Mouse (Mus musculus): Measurements from ENCODE around the gene Cdk6. TPM values are rescaled to one million over a fixed set of nuclear protein-coding genes. Genes with fewer than 3 reads are reported as not detected.

The Cdk6 gene
- total and polyA plus RNA-seq, 3 experiments = 40.4 to 171 (median 50.8) TPM

GRCm38 (mm10) chr5:3501564-3502001 lies 160.3 kb downstream of the Cdk6 start (continued):
- no peak for TF ChIP-seq MXI1 (IDR thresholded peaks at IDR 0.05; ENCODE audit: low read depth, low read length)
- peak; percentile 97 for TF ChIP-seq ETS1 (conservative IDR thresholded peaks at IDR 0.05; ENCODE audit: low read depth, low read length)
- TF ChIP-seq MYC (IDR thresholded peaks at IDR 0.05; ENCODE audit: low read depth, low read length) = peak; percentile 77
- 0 out of 2 replicates have a peak, but pooled peaks have one; percentile 24 for TF ChIP-seq POLR2A (IDR thresholded peaks at IDR 0.05; ENCODE audit: low read depth, low read length)
- peak; percentile 85 for TF ChIP-seq IRF4 (IDR thresholded peaks at IDR 0.05; ENCODE audit: low read depth, low read length)
- TF ChIP-seq RAD21 (IDR thresholded peaks at IDR 0.05; ENCODE audit: low read depth, low read length) = no peak; the same call in none of the 2 replicates
- peak; percentile 88 for TF ChIP-seq JUN (IDR thresholded peaks at IDR 0.05; ENCODE audit: insufficient read depth, low read depth, low read length)
- TF ChIP-seq UBTF (IDR thresholded peaks at IDR 0.05; ENCODE audit: low read depth, low read length) = no peak
- TF ChIP-seq E2F4 (IDR thresholded peaks at IDR 0.05; ENCODE audit: insufficient replicate concordance, low read depth, low read length) = no peak
- peak; percentile 45; the same call in 1 of the 2 replicates for TF ChIP-seq SIN3A (IDR thresholded peaks at IDR 0.05; ENCODE audit: low read length)
- 0 out of 2 replicates have a peak, but pooled peaks have one; percentile 51 for TF ChIP-seq KAT2A (IDR thresholded peaks at IDR 0.05; ENCODE audit: insufficient replicate concordance, low read length)
- peak; percentile 82; the same call in 1 of the 2 replicates for TF ChIP-seq TCF12 (IDR thresholded peaks at IDR 0.05; ENCODE audit: low read depth, low read length)
- TF ChIP-seq CTCF (conservative IDR thresholded peaks at IDR 0.05 in 1 of 2, IDR thresholded peaks at IDR 0.05 in 1 of 2; ENCODE audit: low read depth in 2 of 2, low read length in 2 of 2) = no peak

GRCm38 (mm10) chr5:3502610-3503350 lies 161.5 kb downstream of the Cdk6 start:
- Histone ChIP-seq H3K36me3 (replicated peaks in 1 of 2; ENCODE audit: control insufficient read depth in 1 of 2, insufficient read depth in 1 of 2, low read length in 1 of 2) (peaks cover 5 to 32% of the 10 kb centered on the region in 2 experiments), H3K9me3 (replicated peaks; ENCODE audit: low read length) (peaks cover 3% of the 10 kb centered on the region), H3K4me3 (replicated peaks in 1 of 3; ENCODE audit: low read depth in 2 of 3, low read length in 2 of 3, poor library complexity in 1 of 3) (peak overlapping the region in 1 of 3 experiments; percentile 52), H3K27me3 (replicated peaks) (no peaks in the 10 kb centered on the region), H3K9ac (ENCODE audit: insufficient read depth, low read depth) (peak overlapping the region; percentile 90), H3K27ac (ENCODE audit: insufficient read depth, low read depth) (peak overlapping the region; percentile 99), H3K4me1 (ENCODE audit: control insufficient read depth in 1 of 2, insufficient read depth in 2 of 2) (peaks cover 35 to 97% of the 10 kb centered on the region in 2 experiments), H3K4me2 (ENCODE audit: insufficient read depth, low read depth, poor library complexity, severe bottlenecking) (peak overlapping the region; percentile 85), H3K79me2 (replicated peaks; ENCODE audit: control insufficient read depth, extremely low read depth, insufficient read depth, poor library complexity, severe bottlenecking) (peaks cover 73% of the 10 kb centered on the region)
- peak; percentile 83 for DNase-seq (ENCODE audit: extremely low read depth)
- dilution Hi-C loops (cut with MboI; ENCODE audit: extremely low pct_ligation_motif_present, extremely low pct_unique_long_range_greater_than_20kb, low sequenced_read_pairs) = no loop called here
- in situ Hi-C loops (cut with MboI; ENCODE audit: low pct_ligation_motif_present, low pct_unique_long_range_greater_than_20kb, low sequenced_read_pairs) = no loop called here
- no peak for TF ChIP-seq ZKSCAN1 (IDR thresholded peaks at IDR 0.05; ENCODE audit: borderline replicate concordance, low read depth, low read length)
- TF ChIP-seq EP300 (IDR thresholded peaks at IDR 0.05; ENCODE audit: low read length) = peak; percentile 63
- TF ChIP-seq TBP (conservative IDR thresholded peaks at IDR 0.05; ENCODE audit: low read depth, low read length) = 0 out of 2 replicates have a peak, but pooled peaks have one; percentile 40
- TF ChIP-seq ETS1 (conservative IDR thresholded peaks at IDR 0.05; ENCODE audit: low read depth, low read length) = peak; percentile 82
- TF ChIP-seq NELFE (IDR thresholded peaks at IDR 0.05; ENCODE audit: low read depth, low read length) = no peak
- no peak for TF ChIP-seq USF1 (IDR thresholded peaks at IDR 0.05; ENCODE audit: low read depth, low read length)
- TF ChIP-seq MAX (IDR thresholded peaks at IDR 0.05; ENCODE audit: low read length) = peak; percentile 45
- no peak for TF ChIP-seq TCF12 (IDR thresholded peaks at IDR 0.05; ENCODE audit: low read depth, low read length)
- TF ChIP-seq BHLHE40 (IDR thresholded peaks at IDR 0.05; ENCODE audit: low read depth, low read length) = peak; percentile 74
- no peak; the same call in 1 of the 2 replicates for TF ChIP-seq RCOR1 (conservative IDR thresholded peaks at IDR 0.05; ENCODE audit: low read depth, low read length)
- no peak for TF ChIP-seq GABPA (IDR thresholded peaks at IDR 0.05; ENCODE audit: insufficient replicate concordance, low read depth, low read length)
- TF ChIP-seq SIN3A (IDR thresholded peaks at IDR 0.05; ENCODE audit: low read length) = peak; percentile 38; the same call in 1 of the 2 replicates
- TF ChIP-seq MAZ (IDR thresholded peaks at IDR 0.05; ENCODE audit: low read depth, low read length) = peak; percentile 48; the same call in 1 of the 2 replicates
- no peak; the same call in 1 of the 2 replicates for TF ChIP-seq JUND (conservative IDR thresholded peaks at IDR 0.05; ENCODE audit: low read depth, low read length)
- peak; percentile 18; the same call in 1 of the 2 replicates for TF ChIP-seq POLR2A (IDR thresholded peaks at IDR 0.05; ENCODE audit: low read depth, low read length)
- peak; percentile 61 for TF ChIP-seq CHD2 (IDR thresholded peaks at IDR 0.05; ENCODE audit: low read length)
- TF ChIP-seq ZMIZ1 (IDR thresholded peaks at IDR 0.05; ENCODE audit: low read depth, low read length) = no peak
- TF ChIP-seq USF2 (conservative IDR thresholded peaks at IDR 0.05; ENCODE audit: low read depth, low read length) = no peak
- TF ChIP-seq MAFK (IDR thresholded peaks at IDR 0.05; ENCODE audit: insufficient replicate concordance, low read length) = no peak
- TF ChIP-seq ELF1 (IDR thresholded peaks at IDR 0.05; ENCODE audit: low read depth, low read length) = no peak
- TF ChIP-seq POLR2AphosphoS2 (IDR thresholded peaks at IDR 0.05; ENCODE audit: low read depth, low read length) = peak; percentile 58; the same call in 1 of the 2 replicates
- no peak for TF ChIP-seq RAD21 (IDR thresholded peaks at IDR 0.05; ENCODE audit: low read depth, low read length)
- peak; percentile 55; the same call in 1 of the 2 replicates for TF ChIP-seq IRF4 (IDR thresholded peaks at IDR 0.05; ENCODE audit: low read depth, low read length)
- TF ChIP-seq UBTF (IDR thresholded peaks at IDR 0.05; ENCODE audit: low read depth, low read length) = 0 out of 2 replicates have a peak, but pooled peaks have one; percentile 50
- no peak for TF ChIP-seq HCFC1 (IDR thresholded peaks at IDR 0.05; ENCODE audit: low read depth, low read length)
- no peak for TF ChIP-seq PAX5 (IDR thresholded peaks at IDR 0.05; ENCODE audit: low read length)
- no peak for TF ChIP-seq SMC3 (IDR thresholded peaks at IDR 0.05; ENCODE audit: low read depth, low read length)
- peak; percentile 73 for TF ChIP-seq MYC (IDR thresholded peaks at IDR 0.05; ENCODE audit: low read depth, low read length)
- no peak for TF ChIP-seq ZC3H11A (IDR thresholded peaks at IDR 0.05; ENCODE audit: low read depth, low read length)

Data from CH12.LX (cell line).